In the genomic region with DNA sequence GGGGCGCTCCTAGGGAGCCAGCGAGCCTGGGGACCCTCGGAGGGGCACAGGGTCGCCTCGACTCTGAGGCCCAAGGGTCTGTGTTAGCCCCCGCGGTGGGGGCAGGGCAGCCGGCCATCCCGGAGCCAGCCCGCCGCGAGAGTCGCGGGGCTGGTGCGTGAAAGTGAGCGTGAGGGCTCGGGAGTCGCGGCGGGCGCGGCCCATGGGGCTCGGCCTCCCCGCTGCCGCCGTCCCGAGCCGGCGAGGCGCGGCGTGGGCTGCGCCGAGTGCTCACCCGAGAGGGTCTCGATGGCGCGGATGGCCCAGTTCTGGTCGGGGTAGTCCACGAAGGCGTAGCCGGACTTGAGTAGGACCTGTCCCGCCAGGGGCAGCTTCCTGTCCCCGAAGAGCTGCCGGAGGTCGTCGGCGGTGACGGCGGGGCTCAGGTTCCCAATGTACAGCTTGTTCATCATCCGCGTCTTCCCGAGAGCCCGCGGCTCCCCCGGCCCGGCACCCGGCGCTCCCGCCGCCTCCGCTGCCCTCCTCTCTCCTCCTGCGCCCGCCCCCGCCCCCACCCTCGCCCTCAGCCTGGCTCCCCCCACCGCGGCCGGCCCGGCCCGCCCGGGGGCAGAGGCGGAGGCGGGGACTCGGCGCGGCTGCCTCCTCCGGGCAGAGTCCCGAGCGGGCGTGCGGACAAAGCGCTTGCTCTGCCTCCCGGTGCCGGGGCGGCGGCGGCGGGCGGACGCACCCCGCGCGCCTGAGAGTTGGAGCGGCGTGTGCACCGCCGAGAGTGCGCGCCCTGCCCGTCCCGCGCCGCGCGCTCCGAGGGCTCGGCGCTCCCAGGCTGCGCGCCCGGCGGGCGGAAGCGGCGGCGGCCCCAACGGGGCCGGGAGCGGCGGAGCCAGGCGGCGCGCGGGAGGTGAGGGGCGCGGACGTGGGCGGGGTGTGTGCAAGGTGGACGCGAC, we compare ENCODE assay signal across 8 mouse cellular contexts. TPM values are rescaled to one million over a fixed set of nuclear protein-coding genes. Genes with fewer than 3 reads are reported as not detected.
A peak's percentile ranks its signal among the peaks of the same experiment; 100 is the strongest.
DNase-seq lines count a peak whose midpoint lies in the region; ATAC-seq and TF ChIP-seq lines count a peak whose summit lies in the region.

A gene (minus strand): TSS at position 788 of the 944 bp plus-strand sequence.

- DNase-seq in Patski (ENCODE audit: low read depth, low spot score): no peak
- DNase-seq in adrenal gland, postnatal 36 days: peak; percentile 85 to 88
- peak; percentile 3 for DNase-seq in frontal cortex, postnatal 36 days (ENCODE audit: low spot score in 2 of 2)
- peak; percentile 32 for DNase-seq in limb, embryonic 14.5 days (ENCODE audit: low spot score)
- DNase-seq in thymus, adult 2 months: peak; percentile 5
- no peak for DNase-seq in c-Kit-positive CD71-positive TER-119-positive erythroid progenitor cells, embryonic 14.5 days (ENCODE audit: low spot score)

- in situ Hi-C loops in Patski (cut with MboI; ENCODE audit: low pct_unique_long_range_greater_than_20kb): no loop called here

- peak within 1 kb of the TSS; percentile 84 for H3K4me2 ChIP-seq in hindbrain, embryonic 12.5 days (replicated peaks)
- peak within 1 kb of the TSS; percentile 67 for H3K4me2 ChIP-seq in limb, embryonic 14.5 days (replicated peaks; ENCODE audit: low read depth, low read length, severe bottlenecking)
- H3K4me2 ChIP-seq in midbrain, embryonic 15.5 days: peak within 1 kb of the TSS; percentile 97

- no peak for TF ChIP-seq POLR2A in limb, embryonic 14.5 days (IDR thresholded peaks at IDR 0.05; ENCODE audit: borderline replicate concordance, extremely low read depth, insufficient read depth, insufficient read length)
- no peak for TF ChIP-seq POLR2A in thymus, adult 2 months (IDR thresholded peaks at IDR 0.05; ENCODE audit: control insufficient read depth, extremely low read depth, insufficient read depth, low read length, poor library complexity)

- H3K9me3 ChIP-seq in hindbrain, embryonic 12.5 days (replicated peaks): no peaks in the 10 kb centered on the region
- H3K9me3 ChIP-seq in limb, embryonic 14.5 days (ENCODE audit: control insufficient read depth, low read length): no peaks in the 10 kb centered on the region
- no peaks in the 10 kb centered on the region for H3K9me3 ChIP-seq in midbrain, embryonic 15.5 days

- CTCF ChIA-PET in Patski (lab: Charles Lee): no interaction called here

- peak; percentile 75 for ATAC-seq in Patski
- ATAC-seq in hindbrain, embryonic 12.5 days (ENCODE audit: low FRiP score): peak; percentile 79
- peak; percentile 85 for ATAC-seq in limb, embryonic 14.5 days (ENCODE audit: low FRiP score, low read depth)
- peak; percentile 80 for ATAC-seq in midbrain, embryonic 15.5 days (replicated peaks)

- no peak for TF ChIP-seq CTCF in Patski (IDR thresholded peaks at IDR 0.05)
- TF ChIP-seq CTCF in thymus, adult 2 months (IDR thresholded peaks at IDR 0.05; ENCODE audit: borderline replicate concordance, control insufficient read depth, extremely low read depth, insufficient read depth, low read length, poor library complexity): no peak

- peak within 1 kb of the TSS; percentile 77 for H3K4me3 ChIP-seq in hindbrain, embryonic 12.5 days
- H3K4me3 ChIP-seq in limb, embryonic 14.5 days (replicated peaks; ENCODE audit: low read length): peak within 1 kb of the TSS; percentile 97
- peak within 1 kb of the TSS; percentile 95 for H3K4me3 ChIP-seq in midbrain, embryonic 15.5 days
- peak within 1 kb of the TSS; percentile 34 for H3K4me3 ChIP-seq in thymus, adult 2 months (ENCODE audit: control insufficient read depth, insufficient read depth, low read length)

- no peaks in the 10 kb centered on the region for H3K36me3 ChIP-seq in hindbrain, embryonic 12.5 days
- no peaks in the 10 kb centered on the region for H3K36me3 ChIP-seq in limb, embryonic 14.5 days (ENCODE audit: control insufficient read depth, insufficient read depth, low read length)
- no peaks in the 10 kb centered on the region for H3K36me3 ChIP-seq in midbrain, embryonic 15.5 days (replicated peaks)
- H3K36me3 ChIP-seq in thymus, adult 2 months (ENCODE audit: control insufficient read depth, insufficient read depth, low read length): no peaks in the 10 kb centered on the region

- H3K9ac ChIP-seq in hindbrain, embryonic 12.5 days: peak within 1 kb of the TSS; percentile 97
- peak within 1 kb of the TSS; percentile 95 for H3K9ac ChIP-seq in limb, embryonic 14.5 days (ENCODE audit: low read depth, low read length, severe bottlenecking)
- peak within 1 kb of the TSS; percentile 66 for H3K9ac ChIP-seq in midbrain, embryonic 15.5 days

- H3K27me3 ChIP-seq in Patski: peaks cover 6% of the 10 kb centered on the region
- no peaks in the 10 kb centered on the region for H3K27me3 ChIP-seq in hindbrain, embryonic 12.5 days
- no peaks in the 10 kb centered on the region for H3K27me3 ChIP-seq in limb, embryonic 14.5 days (ENCODE audit: control insufficient read depth, insufficient read depth, low read length)
- H3K27me3 ChIP-seq in midbrain, embryonic 15.5 days (replicated peaks): no peaks in the 10 kb centered on the region; the same call in 1 of the 2 replicates
- peaks cover 20% of the 10 kb centered on the region for H3K27me3 ChIP-seq in thymus, adult 2 months (ENCODE audit: control insufficient read depth, insufficient read depth, low read length)

- peak within 1 kb of the TSS; percentile 86 for H3K27ac ChIP-seq in hindbrain, embryonic 12.5 days
- peak within 1 kb of the TSS; percentile 90 for H3K27ac ChIP-seq in limb, embryonic 14.5 days (replicated peaks; ENCODE audit: low read depth, low read length)
- H3K27ac ChIP-seq in midbrain, embryonic 15.5 days: peak within 1 kb of the TSS; percentile 73
- no peak within 1 kb of the TSS for H3K27ac ChIP-seq in thymus, adult 2 months (ENCODE audit: control insufficient read depth, insufficient read depth, low read length)

- peaks cover 31% of the 10 kb centered on the region for H3K4me1 ChIP-seq in hindbrain, embryonic 12.5 days
- peaks cover 8% of the 10 kb centered on the region for H3K4me1 ChIP-seq in limb, embryonic 14.5 days (ENCODE audit: control insufficient read depth, insufficient read depth, low read length)
- peaks cover 23% of the 10 kb centered on the region for H3K4me1 ChIP-seq in midbrain, embryonic 15.5 days
- H3K4me1 ChIP-seq in thymus, adult 2 months (replicated peaks; ENCODE audit: control insufficient read depth, insufficient read depth, low read length): peaks cover 16% of the 10 kb centered on the region; the same call in 1 of the 2 replicates

- WGBS in hindbrain, embryonic 12.5 days: 0% methylated on average over 86 of the region's 131 CpGs
- WGBS in limb, embryonic 14.5 days: 0% methylated on average over 67 of the region's 131 CpGs
- under 1% methylated on average over 121 of the region's 131 CpGs for WGBS in midbrain, embryonic 15.5 days
- WGBS in thymus, adult 2 months: 1% methylated on average over 122 of the region's 131 CpGs

- POLR2A ChIA-PET in Patski (lab: Charles Lee): no interaction called here

RNA-seq across cellular contexts. Expression of the gene that starts here (rescaled TPM):
- polyA plus RNA-seq in Patski (2021): 30.7 TPM
- total RNA-seq in adrenal gland, postnatal 36 days (2021): 10 to 100 TPM in 1 of 2 experiments, 1 to 10 TPM in 1; 7.3 to 10.9 TPM
- 89.9 and 93.6 TPM in 2 replicates for polyA plus RNA-seq in hindbrain, embryonic 12.5 days (2016; fragmentation: Nextera tagmentation; extraction: Ambion mirVana)
- polyA plus RNA-seq in limb, embryonic 14.5 days (2012; rRNA removed): 58.7 and 62.0 TPM in 2 replicates
- polyA plus RNA-seq in limb, embryonic 14.5 days (2014; fragmentation: Nextera tagmentation; extraction: Ambion mirVana): 91.2 and 99.7 TPM in 2 replicates
- polyA plus RNA-seq in midbrain, embryonic 15.5 days (2015; fragmentation: Nextera tagmentation; extraction: Ambion mirVana): 15.1 and 16.6 TPM in 2 replicates
- 1.8 and 1.9 TPM in 2 replicates for polyA plus RNA-seq in thymus, adult 2 months (2012; rRNA removed)

Comparison
In these comparisons a context has a peak if more than half of its experiments do, and no peak if none do; other contexts are left out.
1. DNase-seq: peak in adrenal gland, postnatal 36 days (2 of 2), frontal cortex, postnatal 36 days (2 of 2), limb, embryonic 14.5 days (single experiment) and thymus, adult 2 months (single experiment); none in Patski (single experiment) and c-Kit-positive CD71-positive TER-119-positive erythroid progenitor cells, embryonic 14.5 days (single experiment).
2. H3K4me3 ChIP-seq: peak in every context shown above with its lines; median percentile 97 in limb, embryonic 14.5 days; 95 in midbrain, embryonic 15.5 days; 77 in hindbrain, embryonic 12.5 days; 34 in thymus, adult 2 months.
3. Peak in every context shown above with its lines, with median percentiles within 50 percentile points of each other: ATAC-seq, H3K4me2 ChIP-seq and H3K9ac ChIP-seq.